Mouse (Mus musculus) cerebellum, adult 2 months (tissue): ENCODE measurements at regions not wholly inside any gene's neighbourhood (a gene's known extent, or its start where the extent isn't known, plus 50 kb on each side); places are given as distances from the start of the nearest gene placed in this dataset.

Experiments used
- CTCF ChIP-seq: fragments of 200-500 bp; IDR thresholded peaks from 2 replicates; pipeline ENCODE4 v1.5.1; 2011; ENCODE audit warnings: low read depth, mild to moderate bottlenecking, control low read depth, low read length, moderate library complexity, borderline replicate concordance; ENCODE audit not compliant: insufficient read depth
- POLR2A ChIP-seq: fragments of 200-500 bp; IDR thresholded peaks from 2 replicates; pipeline ENCODE4 v1.6.1; 2011; ENCODE audit warnings: low read length, control low read depth, borderline replicate concordance; ENCODE audit not compliant: insufficient read depth

- TF ChIP-seq CTCF (no peak), POLR2A (no peak)
These were observed 205.5 kb downstream of the Etnk1 start for GRCm38 (mm10) chr6:143372487-143372886.
